Mouse (Mus musculus) brain, embryonic 14.5 days (tissue): ENCODE measurements around the gene D930007J09Rik. TPM values are rescaled to one million over a fixed set of nuclear protein-coding genes. Genes with fewer than 3 reads are reported as not detected.

Source experiments
- DNase-seq: peaks from one replicate; pipeline ENCODE4 v3.0.0-alpha.2; 2011; ENCODE audit warnings: low read depth
- CTCF ChIP-seq: fragments of 200-500 bp; IDR thresholded peaks from 2 replicates; pipeline ENCODE4 v1.5.1; 2012; ENCODE audit warnings: inconsistent platforms, mild to moderate bottlenecking, moderate library complexity, borderline replicate concordance; ENCODE audit not compliant: insufficient read depth, insufficient read length; ENCODE audit errors: extremely low read depth
- POLR2A ChIP-seq: fragments of 200-500 bp; IDR thresholded peaks from 2 replicates; pipeline ENCODE4 v1.6.1; 2012; ENCODE audit warnings: mild to moderate bottlenecking, inconsistent platforms, borderline replicate concordance; ENCODE audit not compliant: poor library complexity, insufficient read depth, insufficient read length, severe bottlenecking; ENCODE audit errors: extremely low read depth
- polyA plus RNA-seq: library from polyadenylated mRNA; depleted of rRNA; stranded (reverse); fragments of >200 nt; gene quantifications from 2 replicates; pipeline ENCODE4 v1.2.3, GENCODE M21; 2012

D930007J09Rik gene
- polyA plus RNA-seq, 1 experiment: 0.70 TPM

DNA sequence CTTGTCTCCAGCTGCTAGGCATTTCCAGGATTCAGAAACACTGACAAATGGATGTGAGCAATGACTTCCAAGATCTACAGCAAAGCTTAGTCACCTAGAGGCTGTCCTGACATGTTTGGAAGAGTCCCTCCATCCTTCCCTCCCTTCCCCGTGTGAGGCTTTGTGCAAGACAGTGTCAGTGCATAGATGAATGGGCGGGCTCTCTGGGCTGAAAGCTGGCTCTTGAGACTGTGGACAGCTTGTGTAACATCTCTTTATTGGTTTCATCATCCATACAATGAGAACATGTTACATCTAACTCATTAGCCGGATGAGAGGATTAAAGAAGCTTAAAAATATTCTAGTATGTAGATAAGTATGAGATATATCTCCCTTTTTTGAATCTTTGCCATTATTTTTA is 30.1 kb upstream of the D930007J09Rik start:
- no peak for TF ChIP-seq CTCF
- TF ChIP-seq POLR2A: no peak

DNA sequence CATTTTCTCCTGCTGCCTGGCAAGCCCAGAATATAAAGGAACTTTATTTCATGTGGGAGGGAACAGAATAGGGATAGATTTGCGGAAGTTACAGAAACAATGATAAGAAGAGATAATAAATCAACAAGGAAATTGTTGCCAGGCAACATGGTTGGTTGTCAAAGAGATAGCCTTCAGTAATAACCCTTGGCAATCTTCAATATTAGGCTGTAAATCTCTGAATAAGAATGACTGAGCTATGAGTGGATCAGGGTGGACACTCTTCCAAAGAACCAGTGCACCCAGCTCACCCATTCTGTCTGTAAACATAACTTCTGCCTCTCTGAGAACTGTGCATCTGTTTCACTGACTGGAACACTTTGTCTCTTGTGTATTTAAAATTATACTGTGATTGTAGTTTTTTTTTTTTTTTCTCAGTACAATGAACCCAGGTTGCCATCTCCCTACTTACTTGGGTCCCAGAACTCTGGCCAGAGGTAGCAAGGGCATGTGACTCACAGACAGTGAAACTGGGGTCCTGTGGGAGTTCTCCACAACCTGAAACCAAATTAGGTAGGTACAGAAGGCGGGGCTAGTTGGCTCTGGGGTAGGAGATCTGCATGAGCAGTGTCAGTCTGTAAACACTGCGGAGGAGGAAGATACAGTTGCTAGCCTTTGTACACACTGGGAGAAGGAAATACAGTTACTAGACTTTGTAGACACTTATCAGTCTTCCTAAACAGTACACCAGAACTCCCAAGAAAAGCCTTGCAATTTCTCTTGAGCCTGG is 29.0 kb upstream of the D930007J09Rik start:
- TF ChIP-seq POLR2A (no peak), CTCF (no peak)
- DNase-seq: no peak

More for the DNA sequence above, 30.1 kb upstream of the D930007J09Rik start:
- DNase-seq: no peak

DNA sequence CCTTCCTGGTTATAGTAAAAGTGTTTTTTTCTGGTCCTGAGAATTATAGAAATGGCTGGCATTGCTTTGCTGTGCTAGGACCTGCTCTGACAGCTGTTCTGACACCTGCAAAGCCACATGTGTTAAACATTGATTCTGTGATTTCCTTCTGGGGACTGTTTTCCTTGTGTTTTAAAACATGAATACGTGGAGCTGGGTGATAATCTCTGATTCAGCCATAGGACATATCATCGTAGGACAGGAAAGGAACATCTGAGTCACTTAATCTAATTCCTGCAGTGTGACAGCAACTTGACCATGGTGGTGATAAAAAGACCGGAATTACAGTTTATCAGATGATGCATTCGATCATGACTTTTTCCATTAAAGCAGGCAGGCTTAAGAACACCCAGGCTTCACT is 26.2 kb upstream of the D930007J09Rik start:
- TF ChIP-seq CTCF (no peak), POLR2A (no peak)
- no peak for DNase-seq

DNA sequence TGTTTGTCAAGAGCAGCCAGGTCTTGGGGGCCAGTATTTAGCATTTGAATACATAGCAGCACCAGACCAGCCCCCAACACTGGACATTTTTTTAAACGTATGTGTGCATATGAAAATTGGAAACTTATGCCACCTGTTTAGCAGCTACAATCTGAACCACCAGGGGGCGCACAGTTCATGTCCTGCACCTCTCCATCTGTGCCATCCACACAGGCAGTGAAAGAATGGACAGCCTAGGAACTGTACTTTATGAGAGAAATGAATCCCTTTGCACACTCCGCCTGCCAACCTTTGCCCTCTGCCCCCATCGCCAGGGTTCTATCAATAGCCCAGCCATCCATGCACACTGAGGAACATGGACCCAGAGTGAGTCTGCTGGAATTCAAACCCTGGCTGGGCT is 25.3 kb upstream of the D930007J09Rik start:
- DNase-seq: peak; percentile 29
- TF ChIP-seq POLR2A: no peak
- peak; percentile 69 for TF ChIP-seq CTCF

DNA sequence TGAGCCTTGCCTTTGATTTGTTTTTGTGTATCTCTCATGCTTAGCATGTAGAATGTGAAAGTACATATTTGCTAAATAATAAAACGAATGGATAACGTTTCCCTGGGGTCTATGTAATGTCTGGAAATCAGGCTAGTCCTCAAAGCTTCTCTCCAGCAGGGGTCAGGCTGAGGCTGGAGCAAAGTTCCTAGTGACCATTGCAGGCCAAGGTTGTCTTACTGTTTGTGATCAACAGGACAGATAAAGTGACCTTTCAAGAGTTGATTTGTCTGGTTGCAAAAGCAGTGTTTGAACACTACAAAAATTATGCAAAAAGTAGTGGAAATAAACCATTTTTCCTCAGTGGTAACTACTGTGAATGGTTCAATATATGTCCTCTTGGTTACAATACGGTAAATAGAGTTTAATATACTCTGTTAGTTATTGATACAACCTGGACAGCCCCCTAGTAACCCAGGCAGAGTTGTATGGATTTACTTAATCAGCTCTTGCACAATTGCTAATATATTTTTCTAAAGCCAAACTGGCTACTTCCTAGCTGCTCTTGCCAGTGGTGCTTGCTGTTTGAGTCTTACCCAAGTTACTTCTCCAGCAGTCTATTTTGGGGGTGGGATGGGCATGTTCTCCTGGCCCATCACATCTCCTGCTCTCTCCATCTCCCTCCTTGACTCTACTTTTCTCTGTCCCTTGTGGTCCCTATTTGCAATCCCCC is 24.6 kb upstream of the D930007J09Rik start:
- no peak for DNase-seq
- no peak for TF ChIP-seq CTCF
- no peak for TF ChIP-seq POLR2A

DNA sequence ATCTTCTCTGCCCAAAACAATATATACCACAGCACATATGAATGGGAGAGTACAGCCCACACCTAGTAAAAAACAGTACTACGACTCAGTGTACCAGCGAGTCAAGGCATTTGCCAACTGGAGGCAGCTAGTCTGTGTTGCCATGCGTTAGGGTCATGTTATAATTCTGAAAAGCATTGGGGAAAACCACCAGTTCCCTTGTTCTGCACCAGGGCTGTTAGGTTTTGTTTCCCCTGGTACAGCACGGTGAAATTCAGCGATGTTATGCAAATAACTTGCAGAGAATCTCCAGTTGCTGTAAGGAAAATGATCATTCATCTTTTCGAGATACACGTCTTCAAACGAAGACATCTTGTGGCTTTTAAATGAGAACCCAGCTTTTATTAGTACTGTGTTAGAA is 22.9 kb upstream of the D930007J09Rik start:
- DNase-seq: no peak
- TF ChIP-seq POLR2A (no peak), CTCF (no peak)

DNA sequence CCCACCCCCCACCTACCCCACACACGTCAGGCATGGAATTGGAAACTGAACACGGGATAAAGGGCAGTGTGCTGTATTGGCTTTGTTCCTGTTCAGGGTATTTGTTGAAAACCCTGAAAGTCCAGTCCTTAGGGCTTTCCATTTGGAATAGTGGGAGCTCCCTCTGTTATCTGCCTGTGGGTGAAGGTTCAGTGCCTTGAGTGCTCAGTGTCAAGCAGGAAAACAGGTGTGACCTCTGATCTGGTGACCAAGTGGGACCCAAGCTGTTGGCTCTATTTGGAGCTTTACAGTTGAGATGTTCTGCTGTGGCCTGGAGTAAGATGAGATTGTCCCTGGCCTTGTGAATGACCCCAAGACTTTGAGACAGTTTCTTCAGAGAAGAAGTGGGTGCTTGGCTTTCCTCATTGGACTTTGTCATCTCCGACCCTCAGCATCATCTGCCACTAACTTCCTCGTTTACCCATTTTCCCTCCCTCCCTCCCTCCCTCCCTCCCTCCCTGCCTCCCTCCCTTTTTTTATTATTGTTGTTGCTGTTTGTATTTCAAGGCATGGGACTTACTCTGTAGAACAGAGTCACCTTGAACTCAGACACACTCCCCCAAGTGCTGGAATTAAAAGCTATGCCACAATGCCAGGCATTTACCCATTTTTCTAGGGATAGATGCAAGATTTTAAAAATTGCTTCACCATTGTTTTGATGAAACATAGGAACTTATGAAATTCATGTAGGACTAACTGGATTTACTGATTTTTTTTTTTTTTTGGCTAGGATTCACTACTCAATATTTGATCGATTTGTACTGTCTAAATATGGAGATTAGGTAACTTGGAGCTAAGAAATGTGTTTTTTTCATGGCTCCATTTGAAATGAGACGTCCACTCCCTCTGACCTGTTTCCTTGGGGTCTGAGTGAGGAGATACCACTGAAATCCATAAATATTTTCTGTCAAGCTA is 22.0 kb upstream of the D930007J09Rik start:
- DNase-seq: no peak
- TF ChIP-seq POLR2A (no peak), CTCF (no peak)

DNA sequence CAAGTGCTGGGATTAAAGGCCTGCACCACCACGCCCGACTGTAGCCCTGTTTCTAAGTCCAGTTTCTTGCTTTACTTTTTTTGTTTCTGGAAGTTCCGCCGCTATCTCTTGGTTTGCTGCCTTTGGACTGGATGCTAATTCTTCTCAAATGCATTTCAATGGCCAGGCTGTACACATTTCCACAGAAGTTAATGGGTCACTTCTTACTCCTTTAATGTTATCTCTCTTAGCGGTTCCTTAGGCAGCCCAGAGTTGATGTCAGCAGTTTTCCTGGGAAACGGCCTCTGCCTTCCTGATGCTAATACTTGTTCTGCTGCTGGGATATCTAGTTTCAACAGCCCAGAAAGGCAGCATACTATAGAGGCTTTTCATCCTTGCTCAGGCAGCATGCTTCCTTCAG is 20.5 kb upstream of the D930007J09Rik start:
- no peak for DNase-seq
- no peak for TF ChIP-seq POLR2A

DNA sequence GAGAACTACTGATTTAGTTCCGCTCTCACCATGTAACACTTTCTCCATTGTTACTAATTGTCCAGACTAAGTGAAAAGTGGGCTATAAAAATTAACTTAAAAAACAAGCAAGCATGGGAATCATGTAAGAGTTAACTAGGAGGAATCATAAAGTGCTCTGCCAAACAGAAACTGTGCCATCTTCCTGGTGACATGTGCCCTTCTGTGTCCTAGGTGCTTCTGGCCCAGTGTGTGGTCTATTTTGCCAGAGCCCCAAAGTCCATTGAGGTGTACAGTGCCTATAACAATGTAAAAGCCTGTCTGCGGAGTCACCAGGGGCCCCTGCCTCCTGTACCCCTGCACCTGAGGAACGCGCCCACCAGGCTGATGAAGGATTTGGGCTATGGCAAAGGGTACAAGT is 19.0 kb upstream of the D930007J09Rik start:
- TF ChIP-seq POLR2A: no peak
- no peak for TF ChIP-seq CTCF
- DNase-seq: no peak

DNA sequence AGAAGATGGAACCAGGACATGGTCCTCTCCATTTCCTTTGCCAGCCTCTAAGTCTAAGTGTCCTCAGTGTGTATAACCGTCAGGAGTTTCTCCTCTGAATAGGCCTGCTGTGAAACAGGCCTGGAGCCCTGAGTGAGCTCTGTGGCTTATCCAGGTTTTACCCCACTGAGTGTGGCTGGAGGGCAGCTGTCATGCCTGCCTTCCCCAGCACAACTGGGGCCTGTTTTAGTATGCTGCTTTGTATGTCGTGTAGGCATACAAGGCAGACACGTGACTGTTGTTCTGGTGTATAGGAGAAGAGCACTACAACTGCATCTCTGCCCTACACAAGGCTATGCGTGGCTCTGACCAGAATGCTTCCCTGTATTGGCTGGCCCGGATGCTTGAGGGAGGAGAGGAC is 17.3 kb upstream of the D930007J09Rik start:
- no peak for TF ChIP-seq CTCF
- TF ChIP-seq POLR2A: no peak
- no peak for DNase-seq

DNA sequence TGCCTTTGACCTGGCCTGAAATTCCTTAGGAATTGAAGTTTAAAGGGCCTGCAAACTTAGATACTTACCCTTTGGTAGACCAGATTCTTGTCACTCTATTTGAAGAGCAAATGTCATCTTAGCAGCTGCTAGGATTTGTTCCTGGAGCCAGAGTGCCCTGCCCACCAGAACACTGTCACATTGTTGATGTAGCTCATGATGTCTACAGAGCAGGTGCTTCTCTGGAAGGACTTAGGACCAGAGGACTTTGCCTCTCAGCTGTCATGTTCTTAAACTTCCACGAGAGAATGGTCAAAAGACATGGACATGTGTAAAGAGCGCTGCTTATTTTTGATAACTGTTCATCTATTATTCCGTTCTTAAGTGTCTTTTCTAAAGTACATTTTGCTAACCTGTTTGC is 16.6 kb upstream of the D930007J09Rik start:
- DNase-seq: no peak
- TF ChIP-seq CTCF: no peak
- TF ChIP-seq POLR2A: no peak
